Mouse (Mus musculus): ENCODE results near the gene Zfyve9. TPM values are rescaled to one million over a fixed set of nuclear protein-coding genes. Genes with fewer than 3 reads are reported as not detected.

Gene Zfyve9
- polyA plus RNA-seq, 1 experiment from 2014 or later = 7.2 TPM

GRCm38 (mm10) chr4:108789258-108789936 is 8.8 kb upstream of the Zfyve9 start:
- Histone ChIP-seq H3K36me3 (no peaks in the 10 kb centered on the region), H3K4me1 (no peaks in the 10 kb centered on the region), H3K27ac (no peak overlapping the region), H3K4me3 (no peak overlapping the region), H3K27me3 (no peaks in the 10 kb centered on the region), H3K4me2 (no peak overlapping the region), H3K9me3 (no peaks in the 10 kb centered on the region), H3K9ac (no peak overlapping the region)
- ATAC-seq (ENCODE audit: insufficient number of reproducible peaks, insufficient read depth, low FRiP score, low TSS enrichment, low read depth) = no peak
- WGBS = 76% methylated on average over 6 of the region's 6 CpGs

- H3K27ac ChIP-seq = no peak overlapping the region
- no peaks in the 10 kb centered on the region for H3K4me1 ChIP-seq
- no peak for ATAC-seq (ENCODE audit: insufficient number of reproducible peaks, insufficient read depth, low FRiP score, low TSS enrichment, low read depth)
- no peak overlapping the region for H3K4me2 ChIP-seq
- H3K27me3 ChIP-seq = no peaks in the 10 kb centered on the region
- H3K9ac ChIP-seq = no peak overlapping the region
- H3K9me3 ChIP-seq = no peaks in the 10 kb centered on the region
- H3K4me3 ChIP-seq = no peak overlapping the region
- H3K36me3 ChIP-seq = no peaks in the 10 kb centered on the region
- 35% methylated on average over 8 of the region's 8 CpGs for WGBS
Measured at GRCm38 (mm10) chr4:108782421-108783085, 2.0 kb upstream of the Zfyve9 start.

- peak overlapping the region; percentile 97; the same call in 1 of the 2 replicates for H3K4me3 ChIP-seq
- H3K27me3 ChIP-seq = no peaks in the 10 kb centered on the region
- WGBS = 56% methylated on average over 3 of the region's 3 CpGs
- peak overlapping the region; percentile 72 for H3K4me2 ChIP-seq
- no peaks in the 10 kb centered on the region for H3K4me1 ChIP-seq
- H3K9ac ChIP-seq = no peak overlapping the region
- H3K27ac ChIP-seq = no peak overlapping the region
- no peaks in the 10 kb centered on the region for H3K36me3 ChIP-seq
- ATAC-seq (ENCODE audit: insufficient number of reproducible peaks, insufficient read depth, low FRiP score, low TSS enrichment, low read depth) = no peak
- no peaks in the 10 kb centered on the region for H3K9me3 ChIP-seq
Measured at GRCm38 (mm10) chr4:108781596-108781995, 998 bp upstream of the Zfyve9 start.

GRCm38 (mm10) chr4:108780864-108781205 is 237 bp upstream of the Zfyve9 start:
- peak overlapping the region; percentile 72 for H3K4me2 ChIP-seq
- H3K4me3 ChIP-seq = peak overlapping the region; percentile 97
- no peaks in the 10 kb centered on the region for H3K36me3 ChIP-seq
- peak overlapping the region; percentile 98 for H3K27ac ChIP-seq
- ATAC-seq (ENCODE audit: insufficient number of reproducible peaks, insufficient read depth, low FRiP score, low TSS enrichment, low read depth) = no peak
- H3K4me1 ChIP-seq = no peaks in the 10 kb centered on the region
- no peaks in the 10 kb centered on the region for H3K9me3 ChIP-seq
- no peaks in the 10 kb centered on the region for H3K27me3 ChIP-seq
- WGBS = 0% methylated on average over 19 of the region's 20 CpGs
- peak overlapping the region; percentile 100 for H3K9ac ChIP-seq

- peak overlapping the region; percentile 100 for H3K9ac ChIP-seq
- WGBS = 1% methylated on average over 7 of the region's 7 CpGs
- no peaks in the 10 kb centered on the region for H3K36me3 ChIP-seq
- H3K4me1 ChIP-seq = no peaks in the 10 kb centered on the region
- no peak for ATAC-seq (ENCODE audit: insufficient number of reproducible peaks, insufficient read depth, low FRiP score, low TSS enrichment, low read depth)
- no peaks in the 10 kb centered on the region for H3K9me3 ChIP-seq
- H3K4me2 ChIP-seq = peak overlapping the region; percentile 72
- H3K4me3 ChIP-seq = peak overlapping the region; percentile 97
- H3K27me3 ChIP-seq = no peaks in the 10 kb centered on the region
- H3K27ac ChIP-seq = peak overlapping the region; percentile 98
Measured at GRCm38 (mm10) chr4:108779763-108780056, 888 bp downstream of the Zfyve9 start.

GRCm38 (mm10) chr4:108768527-108768926 is 12.1 kb downstream of the Zfyve9 start:
- no peak overlapping the region for H3K9ac ChIP-seq
- H3K4me2 ChIP-seq = no peak overlapping the region
- H3K9me3 ChIP-seq = no peaks in the 10 kb centered on the region
- no peak overlapping the region for H3K4me3 ChIP-seq
- no peak for ATAC-seq (ENCODE audit: insufficient number of reproducible peaks, insufficient read depth, low FRiP score, low TSS enrichment, low read depth)
- H3K27ac ChIP-seq = no peak overlapping the region
- no peaks in the 10 kb centered on the region for H3K36me3 ChIP-seq
- H3K27me3 ChIP-seq = no peaks in the 10 kb centered on the region
- H3K4me1 ChIP-seq = peaks cover 4% of the 10 kb centered on the region; the same call in 1 of the 2 replicates

- no peak overlapping the region for H3K9ac ChIP-seq
- H3K27ac ChIP-seq = no peak overlapping the region
- no peaks in the 10 kb centered on the region for H3K9me3 ChIP-seq
- no peak overlapping the region for H3K4me3 ChIP-seq
- H3K4me1 ChIP-seq = no peaks in the 10 kb centered on the region
- no peak for ATAC-seq (ENCODE audit: insufficient number of reproducible peaks, insufficient read depth, low FRiP score, low TSS enrichment, low read depth)
- H3K27me3 ChIP-seq = no peaks in the 10 kb centered on the region
- H3K4me2 ChIP-seq = no peak overlapping the region
- 92% methylated on average over 3 of the region's 3 CpGs for WGBS
- no peaks in the 10 kb centered on the region for H3K36me3 ChIP-seq
Measured at GRCm38 (mm10) chr4:108759583-108759982, 21.0 kb downstream of the Zfyve9 start.

GRCm38 (mm10) chr4:108746160-108746873 is 34.3 kb downstream of the Zfyve9 start:
- Histone ChIP-seq H3K4me2 (no peak overlapping the region), H3K9me3 (no peaks in the 10 kb centered on the region), H3K4me1 (peaks cover 2% of the 10 kb centered on the region; the same call in 1 of the 2 replicates), H3K4me3 (no peak overlapping the region), H3K9ac (no peak overlapping the region), H3K27me3 (no peaks in the 10 kb centered on the region), H3K27ac (no peak overlapping the region), H3K36me3 (no peaks in the 10 kb centered on the region)
- no peak for ATAC-seq (ENCODE audit: insufficient number of reproducible peaks, insufficient read depth, low FRiP score, low TSS enrichment, low read depth)
- WGBS = 79% methylated on average over 3 of the region's 3 CpGs

GRCm38 (mm10) chr4:108731582-108731981 is 49.0 kb downstream of the Zfyve9 start:
- H3K4me3 ChIP-seq = no peak overlapping the region
- WGBS = 60% methylated on average over 3 of the region's 3 CpGs
- no peaks in the 10 kb centered on the region for H3K9me3 ChIP-seq
- no peak overlapping the region for H3K27ac ChIP-seq
- ATAC-seq (ENCODE audit: insufficient number of reproducible peaks, insufficient read depth, low FRiP score, low TSS enrichment, low read depth) = no peak
- no peak overlapping the region for H3K4me2 ChIP-seq
- no peak overlapping the region for H3K9ac ChIP-seq
- peaks cover 3% of the 10 kb centered on the region; the same call in 1 of the 2 replicates for H3K4me1 ChIP-seq
- 0 out of 2 replicates have a peak, but pooled peaks cover 2% of the 10 kb centered on the region for H3K36me3 ChIP-seq
- no peaks in the 10 kb centered on the region for H3K27me3 ChIP-seq

GRCm38 (mm10) chr4:108730450-108730849 is 50.1 kb downstream of the Zfyve9 start:
- Histone ChIP-seq H3K9ac (no peak overlapping the region), H3K27ac (no peak overlapping the region), H3K9me3 (no peaks in the 10 kb centered on the region), H3K27me3 (no peaks in the 10 kb centered on the region), H3K4me3 (no peak overlapping the region), H3K4me2 (no peak overlapping the region), H3K36me3 (peaks cover 5% of the 10 kb centered on the region; the same call in 1 of the 2 replicates), H3K4me1 (peaks cover 3% of the 10 kb centered on the region; the same call in 1 of the 2 replicates)
- ATAC-seq (ENCODE audit: insufficient number of reproducible peaks, insufficient read depth, low FRiP score, low TSS enrichment, low read depth) = no peak
- 73% methylated on average over 1 of the region's 1 CpGs for WGBS

- peaks cover 25% of the 10 kb centered on the region for H3K36me3 ChIP-seq
- H3K27ac ChIP-seq = no peak overlapping the region
- H3K27me3 ChIP-seq = no peaks in the 10 kb centered on the region
- ATAC-seq (ENCODE audit: insufficient number of reproducible peaks, insufficient read depth, low FRiP score, low TSS enrichment, low read depth) = no peak
- H3K9ac ChIP-seq = no peak overlapping the region
- H3K9me3 ChIP-seq = no peaks in the 10 kb centered on the region
- 90% methylated on average over 2 of the region's 2 CpGs for WGBS
- no peaks in the 10 kb centered on the region for H3K4me1 ChIP-seq
- H3K4me3 ChIP-seq = no peak overlapping the region
- H3K4me2 ChIP-seq = no peak overlapping the region
Measured at GRCm38 (mm10) chr4:108724102-108724501, 56.5 kb downstream of the Zfyve9 start.
